Mouse (Mus musculus): ENCODE data around the gene Usp17le. TPM values are rescaled to one million over a fixed set of nuclear protein-coding genes. Genes with fewer than 3 reads are reported as not detected.

Gene Usp17le
- not detected for polyA plus RNA-seq (2014; fragmentation: Illumina TruSeq; extraction: RNeasy Lipid Tissue Mini Kit (QIAGEN cat#74804); ENCODE audit: low read depth, low replicate concordance)

GRCm38 (mm10) chr7:104777370-104777769 is at the start of gene Usp17le:
Gene Usp17le, minus strand, starts transcription at chr7:104777470.

Other genes with a start within 250 kb of the Usp17le start
- not detected for gene Olfr651, start 227.3 kb downstream of the Usp17le start, polyA plus RNA-seq (2014; fragmentation: Illumina TruSeq; extraction: RNeasy Lipid Tissue Mini Kit (QIAGEN cat#74804); ENCODE audit: low read depth, low replicate concordance)
- not detected for gene Olfr652, start 216.6 kb downstream of the Usp17le start, polyA plus RNA-seq (2014; fragmentation: Illumina TruSeq; extraction: RNeasy Lipid Tissue Mini Kit (QIAGEN cat#74804); ENCODE audit: low read depth, low replicate concordance)
- gene Olfr653, start 200.2 kb downstream of the Usp17le start, polyA plus RNA-seq (2014; fragmentation: Illumina TruSeq; extraction: RNeasy Lipid Tissue Mini Kit (QIAGEN cat#74804); ENCODE audit: low read depth, low replicate concordance), result not detected
- not detected for gene Olfr654, start 190.4 kb downstream of the Usp17le start, polyA plus RNA-seq (2014; fragmentation: Illumina TruSeq; extraction: RNeasy Lipid Tissue Mini Kit (QIAGEN cat#74804); ENCODE audit: low read depth, low replicate concordance)
- gene Olfr655, start 175.7 kb downstream of the Usp17le start, polyA plus RNA-seq (2014; fragmentation: Illumina TruSeq; extraction: RNeasy Lipid Tissue Mini Kit (QIAGEN cat#74804); ENCODE audit: low read depth, low replicate concordance), result not detected
- gene Olfr656, start 163.5 kb downstream of the Usp17le start, polyA plus RNA-seq (2014; fragmentation: Illumina TruSeq; extraction: RNeasy Lipid Tissue Mini Kit (QIAGEN cat#74804); ENCODE audit: low read depth, low replicate concordance), result not detected
- not detected for gene Olfr657, start 152.7 kb downstream of the Usp17le start, polyA plus RNA-seq (2014; fragmentation: Illumina TruSeq; extraction: RNeasy Lipid Tissue Mini Kit (QIAGEN cat#74804); ENCODE audit: low read depth, low replicate concordance)
- not detected for gene Olfr658, start 130.2 kb downstream of the Usp17le start, polyA plus RNA-seq (2014; fragmentation: Illumina TruSeq; extraction: RNeasy Lipid Tissue Mini Kit (QIAGEN cat#74804); ENCODE audit: low read depth, low replicate concordance)
- gene Olfr659, start 110.7 kb downstream of the Usp17le start, polyA plus RNA-seq (2014; fragmentation: Illumina TruSeq; extraction: RNeasy Lipid Tissue Mini Kit (QIAGEN cat#74804); ENCODE audit: low read depth, low replicate concordance), result not detected
- gene Olfr661, start 91.0 kb downstream of the Usp17le start, polyA plus RNA-seq (2014; fragmentation: Illumina TruSeq; extraction: RNeasy Lipid Tissue Mini Kit (QIAGEN cat#74804); ENCODE audit: low read depth, low replicate concordance), result not detected
- gene Usp17lb, start 65.1 kb upstream of the Usp17le start, polyA plus RNA-seq (2014; fragmentation: Illumina TruSeq; extraction: RNeasy Lipid Tissue Mini Kit (QIAGEN cat#74804); ENCODE audit: low read depth, low replicate concordance), result not detected
- not detected for gene Usp17la, start 79.5 kb upstream of the Usp17le start, polyA plus RNA-seq (2014; fragmentation: Illumina TruSeq; extraction: RNeasy Lipid Tissue Mini Kit (QIAGEN cat#74804); ENCODE audit: low read depth, low replicate concordance)
- not detected for gene Olfr665, start 100.6 kb upstream of the Usp17le start, polyA plus RNA-seq (2014; fragmentation: Illumina TruSeq; extraction: RNeasy Lipid Tissue Mini Kit (QIAGEN cat#74804); ENCODE audit: low read depth, low replicate concordance)
- not detected for gene Olfr666, start 118.5 kb upstream of the Usp17le start, polyA plus RNA-seq (2014; fragmentation: Illumina TruSeq; extraction: RNeasy Lipid Tissue Mini Kit (QIAGEN cat#74804); ENCODE audit: low read depth, low replicate concordance)
- not detected for gene Olfr667, start 144.0 kb upstream of the Usp17le start, polyA plus RNA-seq (2014; fragmentation: Illumina TruSeq; extraction: RNeasy Lipid Tissue Mini Kit (QIAGEN cat#74804); ENCODE audit: low read depth, low replicate concordance)
- not detected for gene Olfr668, start 150.6 kb upstream of the Usp17le start, polyA plus RNA-seq (2014; fragmentation: Illumina TruSeq; extraction: RNeasy Lipid Tissue Mini Kit (QIAGEN cat#74804); ENCODE audit: low read depth, low replicate concordance)
- gene Olfr669, start 156.8 kb upstream of the Usp17le start, polyA plus RNA-seq (2014; fragmentation: Illumina TruSeq; extraction: RNeasy Lipid Tissue Mini Kit (QIAGEN cat#74804); ENCODE audit: low read depth, low replicate concordance), result not detected
- gene Olfr670, start 185.2 kb upstream of the Usp17le start, polyA plus RNA-seq (2014; fragmentation: Illumina TruSeq; extraction: RNeasy Lipid Tissue Mini Kit (QIAGEN cat#74804); ENCODE audit: low read depth, low replicate concordance), result not detected
- gene Olfr671, start 201.7 kb upstream of the Usp17le start, polyA plus RNA-seq (2014; fragmentation: Illumina TruSeq; extraction: RNeasy Lipid Tissue Mini Kit (QIAGEN cat#74804); ENCODE audit: low read depth, low replicate concordance), result not detected
- gene Olfr672, start 224.6 kb upstream of the Usp17le start, polyA plus RNA-seq (2014; fragmentation: Illumina TruSeq; extraction: RNeasy Lipid Tissue Mini Kit (QIAGEN cat#74804); ENCODE audit: low read depth, low replicate concordance), result not detected

All from heart, adult 10 weeks (tissue).